Mouse (Mus musculus): ENCODE data around the gene Pcnx2.
A peak's percentile ranks its signal among the peaks of the same experiment; 100 is the strongest.

The Pcnx2 gene

GRCm38 (mm10) chr8:125897868-125898788, at the start of gene Pcnx2:
Gene Pcnx2, minus strand, starts transcription at chr8:125898317.
- peak; percentile 90 to 92 for DNase-seq

- peak in 1 of 2 experiments; percentile 34 for DNase-seq
Observed at GRCm38 (mm10) chr8:125944511-125944910, 46.4 kb upstream of the Pcnx2 start.

- peak; percentile 87 to 92 for DNase-seq
Observed at GRCm38 (mm10) chr8:125935649-125936048, 37.5 kb upstream of the Pcnx2 start.

- peak; percentile 39 to 52 for DNase-seq
Observed at GRCm38 (mm10) chr8:125931822-125932221, 33.7 kb upstream of the Pcnx2 start.

- DNase-seq, result no peak
Observed at GRCm38 (mm10) chr8:125930276-125931046, 32.3 kb upstream of the Pcnx2 start.

- DNase-seq, result peak in 1 of 2 experiments; percentile 44
Observed at GRCm38 (mm10) chr8:125926636-125927035, 28.5 kb upstream of the Pcnx2 start.

- no peak for DNase-seq
Observed at GRCm38 (mm10) chr8:125922333-125922732, 24.2 kb upstream of the Pcnx2 start.

GRCm38 (mm10) chr8:125920761-125921160, 22.6 kb upstream of the Pcnx2 start:
- no peak for DNase-seq

- DNase-seq, result no peak
Observed at GRCm38 (mm10) chr8:125920281-125920680, 22.2 kb upstream of the Pcnx2 start.

GRCm38 (mm10) chr8:125919560-125919959, 21.4 kb upstream of the Pcnx2 start:
- no peak for DNase-seq

- no peak for DNase-seq
Observed at GRCm38 (mm10) chr8:125918719-125919118, 20.6 kb upstream of the Pcnx2 start.

GRCm38 (mm10) chr8:125917013-125917412, 18.9 kb upstream of the Pcnx2 start:
- DNase-seq, result no peak

- no peak for DNase-seq
Observed at GRCm38 (mm10) chr8:125914386-125914785, 16.3 kb upstream of the Pcnx2 start.

GRCm38 (mm10) chr8:125913206-125913605, 15.1 kb upstream of the Pcnx2 start:
- no peak for DNase-seq

- DNase-seq, result no peak
Observed at GRCm38 (mm10) chr8:125911229-125911580, 13.1 kb upstream of the Pcnx2 start.

GRCm38 (mm10) chr8:125910365-125911228, 12.5 kb upstream of the Pcnx2 start, which contains the start of gene Map3k21:
Gene Map3k21, plus strand, starts transcription at chr8:125910450.
- DNase-seq, result peak; percentile 55 to 70

GRCm38 (mm10) chr8:125909661-125910364, 11.7 kb upstream of the Pcnx2 start:
- DNase-seq, result no peak

- DNase-seq, result peak in 1 of 2 experiments; percentile 43
Observed at GRCm38 (mm10) chr8:125907311-125907710, 9.2 kb upstream of the Pcnx2 start.

- DNase-seq, result no peak
Observed at GRCm38 (mm10) chr8:125905341-125905740, 7.2 kb upstream of the Pcnx2 start.

GRCm38 (mm10) chr8:125902521-125902920, 4.4 kb upstream of the Pcnx2 start:
- DNase-seq, result no peak

GRCm38 (mm10) chr8:125901167-125901566, 3.0 kb upstream of the Pcnx2 start:
- DNase-seq, result peak; percentile 20 to 38

GRCm38 (mm10) chr8:125898899-125899298, 782 bp upstream of the Pcnx2 start:
- peak; percentile 82 to 90 for DNase-seq

Measured in cerebellum, postnatal 14 days (tissue).